Mouse (Mus musculus): ENCODE results near the gene Tmem131. TPM values are rescaled to one million over a fixed set of nuclear protein-coding genes. Genes with fewer than 3 reads are reported as not detected.

Gene Tmem131
- polyA plus RNA-seq, 1 experiment: 18.8 TPM

DNA sequence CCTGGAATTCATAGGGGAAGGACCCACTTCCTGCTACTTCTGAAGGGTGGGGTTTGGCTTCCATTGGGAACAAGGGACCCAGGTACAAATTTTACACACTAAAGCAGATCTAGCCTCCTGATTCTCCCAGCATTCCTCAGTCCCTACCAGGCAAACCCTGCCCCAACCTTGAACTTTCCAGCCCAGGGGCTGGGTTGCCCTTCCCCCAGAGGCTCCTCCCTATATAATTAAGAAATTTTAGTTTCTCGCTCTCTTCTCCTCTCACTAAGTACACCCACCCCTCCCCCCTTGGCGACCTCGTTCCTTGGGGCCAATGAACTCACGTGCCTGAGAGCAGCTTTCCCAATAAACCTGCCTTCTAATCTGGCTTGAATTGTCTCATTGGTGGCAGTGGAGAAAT lies 40.3 kb upstream of the Tmem131 start:
- TF ChIP-seq POLR2A (IDR thresholded peaks at IDR 0.05; ENCODE audit: control insufficient read depth, low read depth, low read length): no peak
- no peak for TF ChIP-seq CTCF (IDR thresholded peaks at IDR 0.05; ENCODE audit: control insufficient read depth, insufficient read depth, insufficient replicate concordance, low read depth, low read length)
- H3K27ac ChIP-seq (ENCODE audit: control insufficient read depth, insufficient read depth, low read depth, low read length): no peak overlapping the region
- H3K4me3 ChIP-seq (ENCODE audit: control insufficient read depth, low read depth, low read length): no peak overlapping the region
- no peaks in the 10 kb centered on the region for H3K4me1 ChIP-seq (ENCODE audit: control insufficient read depth, insufficient read depth, low read length)
- no peaks in the 10 kb centered on the region for H3K36me3 ChIP-seq (ENCODE audit: control insufficient read depth, insufficient read depth, low read length)
- H3K27me3 ChIP-seq (ENCODE audit: control insufficient read depth, insufficient read depth, low read length): no peaks in the 10 kb centered on the region

DNA sequence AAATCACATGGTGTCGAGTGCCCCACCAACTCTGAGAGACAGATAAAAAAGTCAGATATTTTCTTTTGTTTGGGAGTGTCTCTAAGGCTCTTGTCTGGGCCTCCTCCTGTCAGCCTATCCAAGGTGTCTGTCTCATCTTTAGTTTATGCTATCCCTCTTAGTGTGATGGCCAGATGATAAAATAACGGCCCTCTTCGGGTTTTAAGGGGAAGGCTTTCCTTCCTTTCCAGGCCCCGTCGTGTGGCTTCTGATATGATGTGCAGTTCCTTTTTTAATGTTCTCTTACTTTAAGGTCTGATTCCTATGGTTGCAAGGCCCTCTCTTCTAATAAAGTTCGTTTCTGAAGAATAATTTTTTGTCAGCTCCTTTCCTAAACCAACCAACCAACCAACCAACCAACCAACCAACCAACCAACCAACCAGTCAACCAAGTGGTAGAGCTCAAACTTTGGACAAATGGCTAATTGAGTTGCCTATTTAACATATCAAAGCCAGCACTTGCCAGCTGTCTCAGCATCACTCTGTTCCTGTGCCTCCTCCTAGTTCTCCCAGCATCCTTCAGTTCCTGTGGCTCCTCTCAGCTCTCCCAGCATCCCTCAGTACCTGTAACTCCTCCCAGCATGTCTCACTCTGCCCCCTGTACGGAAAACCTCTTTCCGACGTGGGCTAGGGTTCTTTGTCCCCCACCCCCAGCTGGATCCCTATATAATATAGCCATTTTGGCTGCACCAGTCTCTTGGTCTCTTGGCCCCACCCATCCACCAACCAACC lies 38.9 kb upstream of the Tmem131 start:
- H3K27me3 ChIP-seq (ENCODE audit: control insufficient read depth, insufficient read depth, low read length): no peaks in the 10 kb centered on the region
- TF ChIP-seq CTCF (IDR thresholded peaks at IDR 0.05; ENCODE audit: control insufficient read depth, insufficient read depth, insufficient replicate concordance, low read depth, low read length) (no peak), POLR2A (IDR thresholded peaks at IDR 0.05; ENCODE audit: control insufficient read depth, low read depth, low read length) (no peak)
- H3K27ac ChIP-seq (ENCODE audit: control insufficient read depth, insufficient read depth, low read depth, low read length): no peak overlapping the region
- no peaks in the 10 kb centered on the region for H3K4me1 ChIP-seq (ENCODE audit: control insufficient read depth, insufficient read depth, low read length)
- no peaks in the 10 kb centered on the region for H3K36me3 ChIP-seq (ENCODE audit: control insufficient read depth, insufficient read depth, low read length)
- H3K4me3 ChIP-seq (ENCODE audit: control insufficient read depth, low read depth, low read length): no peak overlapping the region

GRCm38 (mm10) chr1:36976770-36977169 lies 33.3 kb upstream of the Tmem131 start:
- H3K4me3 ChIP-seq (ENCODE audit: control insufficient read depth, low read depth, low read length): no peak overlapping the region
- no peaks in the 10 kb centered on the region for H3K27me3 ChIP-seq (ENCODE audit: control insufficient read depth, insufficient read depth, low read length)
- no peaks in the 10 kb centered on the region for H3K4me1 ChIP-seq (ENCODE audit: control insufficient read depth, insufficient read depth, low read length)
- H3K36me3 ChIP-seq (ENCODE audit: control insufficient read depth, insufficient read depth, low read length): no peaks in the 10 kb centered on the region
- H3K27ac ChIP-seq (ENCODE audit: control insufficient read depth, insufficient read depth, low read depth, low read length): no peak overlapping the region
- TF ChIP-seq CTCF (IDR thresholded peaks at IDR 0.05; ENCODE audit: control insufficient read depth, insufficient read depth, insufficient replicate concordance, low read depth, low read length): no peak
- TF ChIP-seq POLR2A (IDR thresholded peaks at IDR 0.05; ENCODE audit: control insufficient read depth, low read depth, low read length): no peak

DNA sequence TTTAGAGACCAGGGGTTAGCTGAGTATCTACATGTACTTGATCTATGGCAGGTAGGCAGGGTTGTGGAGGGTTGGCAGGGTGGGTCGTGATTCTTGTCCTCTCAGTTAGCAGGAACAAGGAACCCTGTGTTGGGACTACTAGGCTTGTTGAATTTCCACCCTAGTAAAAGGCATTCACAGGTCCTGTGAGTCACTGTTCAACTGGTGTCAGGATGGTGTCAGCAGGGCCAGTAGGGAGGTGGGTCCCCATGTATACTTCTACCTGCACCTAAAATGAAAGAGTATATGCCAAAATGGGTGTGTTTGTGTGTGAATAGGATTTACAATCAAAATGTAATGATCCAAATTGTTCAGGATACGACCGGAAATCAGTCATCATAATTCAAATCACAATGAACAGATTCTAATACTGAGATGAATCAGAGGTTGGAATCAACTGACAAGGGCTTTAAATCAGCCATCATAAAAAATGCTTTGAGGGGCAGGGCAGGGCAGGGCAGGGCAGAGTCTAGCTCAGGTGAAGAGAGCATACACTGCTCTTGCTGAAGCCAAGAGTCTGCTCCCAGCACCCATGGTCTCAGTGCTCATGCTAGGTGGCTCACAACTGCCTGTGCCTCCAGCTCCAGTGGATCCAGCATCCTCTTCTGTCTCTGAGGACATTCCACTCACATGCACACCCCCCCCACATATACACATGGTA lies 27.6 kb upstream of the Tmem131 start:
- no peak overlapping the region for H3K4me3 ChIP-seq (ENCODE audit: control insufficient read depth, low read depth, low read length)
- H3K36me3 ChIP-seq (ENCODE audit: control insufficient read depth, insufficient read depth, low read length): no peaks in the 10 kb centered on the region
- no peak for TF ChIP-seq CTCF (IDR thresholded peaks at IDR 0.05; ENCODE audit: control insufficient read depth, insufficient read depth, insufficient replicate concordance, low read depth, low read length)
- no peak for TF ChIP-seq POLR2A (IDR thresholded peaks at IDR 0.05; ENCODE audit: control insufficient read depth, low read depth, low read length)
- no peaks in the 10 kb centered on the region for H3K4me1 ChIP-seq (ENCODE audit: control insufficient read depth, insufficient read depth, low read length)
- H3K27me3 ChIP-seq (ENCODE audit: control insufficient read depth, insufficient read depth, low read length): no peaks in the 10 kb centered on the region
- no peak overlapping the region for H3K27ac ChIP-seq (ENCODE audit: control insufficient read depth, insufficient read depth, low read depth, low read length)

DNA sequence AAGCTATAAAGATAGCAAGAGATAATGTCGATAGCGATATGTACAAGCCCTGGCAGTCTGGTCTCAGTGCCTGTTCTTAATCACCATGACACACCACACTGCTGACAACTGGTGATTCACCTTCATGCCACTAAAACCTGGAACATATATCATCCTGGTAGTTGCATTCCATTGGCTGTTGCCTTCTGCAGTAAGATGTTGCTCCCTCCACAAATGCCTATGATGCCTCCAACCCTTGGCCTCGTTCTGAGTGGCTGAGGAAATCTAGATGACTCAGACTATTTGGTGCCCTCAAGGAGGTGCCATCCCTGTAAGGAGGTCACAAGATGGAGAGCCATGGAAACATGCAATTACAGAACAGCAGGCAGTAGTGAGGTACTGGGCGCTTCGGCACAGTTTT lies 22.4 kb upstream of the Tmem131 start:
- no peaks in the 10 kb centered on the region for H3K4me1 ChIP-seq (ENCODE audit: control insufficient read depth, insufficient read depth, low read length)
- no peak overlapping the region for H3K27ac ChIP-seq (ENCODE audit: control insufficient read depth, insufficient read depth, low read depth, low read length)
- TF ChIP-seq POLR2A (IDR thresholded peaks at IDR 0.05; ENCODE audit: control insufficient read depth, low read depth, low read length): no peak
- no peak for TF ChIP-seq CTCF (IDR thresholded peaks at IDR 0.05; ENCODE audit: control insufficient read depth, insufficient read depth, insufficient replicate concordance, low read depth, low read length)
- no peaks in the 10 kb centered on the region for H3K27me3 ChIP-seq (ENCODE audit: control insufficient read depth, insufficient read depth, low read length)
- no peak overlapping the region for H3K4me3 ChIP-seq (ENCODE audit: control insufficient read depth, low read depth, low read length)
- H3K36me3 ChIP-seq (ENCODE audit: control insufficient read depth, insufficient read depth, low read length): no peaks in the 10 kb centered on the region

DNA sequence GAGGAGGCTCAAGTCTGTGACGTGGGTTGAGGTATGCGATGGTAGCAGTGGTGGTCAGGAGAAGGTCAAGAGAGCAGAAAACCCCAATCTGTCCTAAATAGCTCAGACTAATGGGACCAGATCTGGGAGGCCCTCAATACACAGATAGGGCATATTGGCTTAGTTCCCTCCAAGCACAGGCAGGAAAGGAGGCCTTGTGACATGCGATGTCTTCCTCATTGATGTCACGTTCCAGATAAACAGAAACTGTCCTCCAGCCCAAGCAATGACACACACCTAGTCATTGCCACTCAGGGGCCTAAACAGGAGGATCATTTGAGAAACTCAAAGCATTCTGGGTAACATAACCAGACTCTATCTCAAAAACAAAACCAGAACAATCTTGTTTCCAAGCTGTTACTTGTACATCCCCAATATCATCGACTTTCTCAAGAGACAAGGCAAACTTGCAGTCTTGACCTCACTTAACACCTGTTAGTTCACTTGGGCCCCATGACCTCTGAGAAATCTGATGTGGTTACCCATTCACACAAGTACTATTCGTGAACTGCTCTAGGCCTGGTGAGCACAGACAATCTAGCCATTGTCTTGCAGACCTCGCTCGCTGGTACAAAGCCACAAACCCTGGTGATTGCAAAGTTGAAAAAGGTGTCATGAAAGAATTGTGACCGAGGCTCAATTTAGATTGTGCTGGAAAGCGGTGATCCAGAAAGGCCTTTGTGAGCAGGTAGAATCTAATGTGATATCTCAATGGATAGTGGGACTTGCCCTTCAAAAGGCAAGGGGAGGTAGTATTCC lies 19.1 kb upstream of the Tmem131 start:
- H3K27ac ChIP-seq (ENCODE audit: control insufficient read depth, insufficient read depth, low read depth, low read length): no peak overlapping the region
- H3K4me1 ChIP-seq (ENCODE audit: control insufficient read depth, insufficient read depth, low read length): no peaks in the 10 kb centered on the region
- no peak overlapping the region for H3K4me3 ChIP-seq (ENCODE audit: control insufficient read depth, low read depth, low read length)
- no peaks in the 10 kb centered on the region for H3K27me3 ChIP-seq (ENCODE audit: control insufficient read depth, insufficient read depth, low read length)
- TF ChIP-seq CTCF (IDR thresholded peaks at IDR 0.05; ENCODE audit: control insufficient read depth, insufficient read depth, insufficient replicate concordance, low read depth, low read length) (no peak), POLR2A (IDR thresholded peaks at IDR 0.05; ENCODE audit: control insufficient read depth, low read depth, low read length) (no peak)
- H3K36me3 ChIP-seq (ENCODE audit: control insufficient read depth, insufficient read depth, low read length): no peaks in the 10 kb centered on the region
